Mouse (Mus musculus) bone marrow macrophage, adult 2 months (primary cell): Measurements from ENCODE around the gene Ccdc24.

ENCODE experiments used
- CTCF ChIP-seq: IDR thresholded peaks from 2 replicates; pipeline ENCODE4 v1.5.1; 2012; ENCODE audit warnings: low read depth, mild to moderate bottlenecking, low read length, moderate library complexity
- POLR2A ChIP-seq: IDR thresholded peaks from 2 replicates; pipeline ENCODE4 v1.6.1; 2012; ENCODE audit warnings: mild to moderate bottlenecking, low read depth, low read length, borderline replicate concordance

- no peak for TF ChIP-seq CTCF
- TF ChIP-seq POLR2A: no peak
These were observed 11.8 kb upstream of the Ccdc24 start for GRCm38 (mm10) chr4:117884146-117884545.
